Mouse (Mus musculus): Measurements from ENCODE around the gene Ttk.

The Ttk gene

DNA sequence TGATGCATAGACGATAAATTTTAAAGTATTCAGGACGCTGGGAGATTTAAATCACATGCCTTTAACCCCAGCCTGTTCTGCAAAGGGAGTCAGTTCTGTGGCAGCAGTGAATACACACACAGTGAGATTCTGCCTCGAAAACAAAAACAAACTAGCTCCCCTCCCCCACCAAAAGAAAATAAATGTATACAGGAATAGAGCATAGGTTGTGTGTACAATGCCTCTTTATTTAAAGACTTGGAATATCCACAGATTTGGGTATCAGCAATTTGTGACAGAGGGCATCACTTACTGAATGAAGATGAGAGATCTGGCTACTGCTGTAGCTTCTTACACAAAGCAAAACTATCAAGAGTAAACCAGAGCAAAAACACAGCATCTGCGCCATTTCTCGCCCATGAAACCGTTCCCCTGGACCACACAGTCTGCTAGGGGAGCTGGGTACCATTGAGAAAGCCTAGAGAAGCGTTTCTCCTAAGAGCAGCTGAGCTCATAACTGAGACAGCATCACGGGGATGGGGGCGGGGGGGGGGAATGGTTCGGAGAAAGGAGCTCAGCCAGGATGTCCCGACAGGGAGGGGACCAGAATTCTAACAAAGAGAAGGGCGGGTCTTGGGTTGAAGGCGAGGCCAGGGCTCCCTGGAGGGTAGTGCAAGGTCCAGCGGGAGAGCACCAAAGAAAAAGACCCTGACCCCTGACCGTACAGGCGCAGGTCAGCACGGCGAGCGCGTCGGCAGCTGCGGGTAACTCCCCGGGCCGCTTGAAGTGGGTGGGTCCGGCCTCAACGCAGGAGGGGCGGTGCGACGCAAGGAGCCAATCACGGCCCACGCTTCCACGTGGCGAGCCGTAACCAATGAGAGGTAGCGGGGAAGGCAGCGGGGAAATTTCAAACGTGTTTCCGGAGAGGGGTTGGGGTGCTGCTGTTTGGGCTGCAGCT, at the start of gene Ttk:
Gene Ttk (plus strand): TSS at position 879 of the 937 bp plus-strand sequence.
- peak; percentile 90 for DNase-seq

DNA sequence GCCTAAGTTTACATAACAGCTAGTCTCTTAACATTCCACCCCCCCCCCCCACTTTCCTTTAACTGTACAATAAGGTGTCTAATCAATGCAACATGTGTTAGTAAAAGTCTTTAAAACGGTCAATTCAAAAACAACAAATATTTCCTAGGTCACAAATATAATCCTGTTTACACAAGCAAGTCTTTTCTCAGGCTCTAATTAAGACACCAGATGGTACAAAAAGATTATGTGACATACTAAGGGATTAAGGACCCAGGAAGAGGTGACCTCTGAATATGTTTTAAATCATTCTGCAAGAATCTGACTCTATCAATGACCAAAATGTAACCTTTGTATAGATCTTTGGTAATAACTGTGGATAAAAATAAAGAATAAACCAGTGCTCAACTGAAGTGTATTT, 49.0 kb upstream of the Ttk start:
- no peak for DNase-seq

DNA sequence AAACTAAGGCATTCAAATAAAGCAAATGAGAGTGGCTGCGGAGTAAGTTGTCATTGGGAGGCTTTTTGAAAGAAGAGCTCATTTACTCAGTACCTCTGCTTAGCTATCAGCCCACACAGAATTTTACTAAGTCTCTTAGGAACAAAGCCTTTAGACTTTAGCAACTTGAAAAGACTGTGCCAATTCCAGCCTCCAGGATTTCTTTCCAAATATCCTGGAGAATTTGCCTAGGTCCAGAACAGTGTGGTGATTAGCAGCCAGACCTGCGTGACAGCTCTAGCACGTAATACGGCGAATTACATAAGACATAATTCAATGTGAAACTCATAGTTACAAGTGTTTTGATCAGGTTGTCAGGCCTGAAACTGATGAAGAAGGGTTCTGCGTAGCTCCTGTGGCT, 45.2 kb upstream of the Ttk start:
- no peak for DNase-seq

DNA sequence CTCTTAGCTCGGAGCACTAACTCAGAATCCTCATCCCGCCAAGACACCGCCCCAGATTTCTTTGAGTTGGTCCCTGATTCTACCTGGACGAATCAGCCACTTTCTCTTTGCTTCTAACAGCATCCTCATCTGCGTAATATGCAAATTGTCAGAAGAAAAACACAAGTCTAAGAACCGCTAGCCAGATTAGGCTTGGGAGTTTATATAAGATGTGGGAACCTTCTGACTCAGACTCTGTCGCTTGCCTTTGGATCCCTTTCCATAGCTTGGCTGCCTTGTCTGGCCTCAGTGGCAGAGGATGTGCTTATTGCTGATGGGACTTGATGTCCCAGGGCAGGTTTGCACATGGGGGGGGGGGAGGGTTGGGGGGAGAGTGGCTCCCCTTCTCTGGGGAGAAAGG, 37.6 kb upstream of the Ttk start:
- no peak for DNase-seq

DNA sequence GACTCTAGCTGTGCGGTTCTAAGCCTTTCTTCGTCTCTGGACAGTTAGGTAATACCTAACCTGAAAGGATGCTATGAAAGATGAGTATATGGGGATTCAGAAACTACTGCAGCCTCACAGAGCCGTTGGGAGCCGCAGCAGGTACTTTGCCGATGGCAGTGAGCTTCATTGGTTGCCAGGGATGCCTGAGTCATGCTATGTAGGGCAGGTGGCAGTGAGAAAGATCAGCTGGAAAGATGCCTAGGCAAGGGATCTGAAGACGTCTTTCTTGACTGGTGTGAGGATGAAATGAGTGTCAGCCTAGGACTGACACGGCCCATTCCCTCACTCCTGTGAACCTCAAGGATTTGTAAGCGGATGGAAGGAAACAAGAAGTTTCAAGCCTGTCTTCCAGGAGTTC, 36.6 kb upstream of the Ttk start:
- DNase-seq = no peak

DNA sequence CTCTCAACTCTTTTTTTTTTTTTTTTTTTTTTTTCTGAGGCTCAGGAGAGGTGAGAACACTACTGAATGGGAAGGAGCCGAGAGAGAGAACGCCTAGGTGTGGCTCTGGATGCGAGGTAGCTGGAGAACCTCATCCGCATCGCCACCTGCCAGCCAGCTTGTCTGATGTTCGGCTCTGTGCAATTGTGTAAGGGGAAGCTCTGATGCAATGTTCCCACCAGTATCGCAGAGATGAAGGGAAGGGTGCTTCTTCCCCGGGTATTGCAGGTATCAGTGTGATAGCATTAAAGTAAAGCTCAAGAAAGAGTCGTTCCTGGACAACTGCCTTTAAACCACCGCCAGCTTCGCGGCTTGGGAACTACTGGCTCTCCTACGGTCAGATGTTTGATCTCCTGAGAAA, 30.1 kb upstream of the Ttk start:
- DNase-seq = no peak

DNA sequence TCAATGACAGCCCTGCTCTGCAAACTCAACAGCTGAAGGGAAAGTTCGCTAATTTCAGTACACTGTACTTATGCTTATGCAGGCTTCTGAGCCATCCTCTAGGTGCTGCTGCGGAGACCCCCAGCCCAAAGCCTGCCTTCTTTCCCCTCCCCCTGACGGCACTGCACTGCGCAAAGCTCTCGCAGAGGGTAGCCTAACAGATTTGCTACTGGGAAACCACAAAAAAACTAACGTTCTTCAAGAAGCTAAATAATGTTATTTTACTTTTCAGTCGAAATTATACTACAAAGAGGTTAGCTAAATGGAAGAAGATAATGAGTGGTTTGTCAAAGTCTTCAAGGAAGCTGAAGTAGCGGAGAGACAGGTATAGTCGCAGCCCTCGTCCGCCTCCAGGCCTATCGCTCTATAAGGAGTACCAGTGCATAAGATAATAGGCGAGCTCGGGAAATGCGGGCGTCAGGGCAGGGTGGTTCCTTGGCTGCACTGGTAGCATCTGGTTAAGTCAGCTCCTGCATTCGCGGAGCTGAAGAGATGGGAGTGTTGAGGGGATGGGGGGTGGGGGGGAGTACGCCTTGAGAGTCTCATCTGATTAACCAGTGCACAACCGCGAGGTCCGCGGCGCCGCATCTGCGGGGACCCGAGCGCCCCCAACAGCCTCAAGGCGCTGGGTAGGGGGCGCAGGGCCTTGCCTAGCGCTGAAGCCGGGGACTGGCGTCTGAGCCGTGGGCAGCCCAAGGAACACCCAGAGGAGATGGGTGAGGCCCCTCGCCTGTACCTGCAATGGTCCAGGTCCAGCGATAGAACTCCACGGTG, 29.1 kb upstream of the Ttk start:
- no peak for DNase-seq

DNA sequence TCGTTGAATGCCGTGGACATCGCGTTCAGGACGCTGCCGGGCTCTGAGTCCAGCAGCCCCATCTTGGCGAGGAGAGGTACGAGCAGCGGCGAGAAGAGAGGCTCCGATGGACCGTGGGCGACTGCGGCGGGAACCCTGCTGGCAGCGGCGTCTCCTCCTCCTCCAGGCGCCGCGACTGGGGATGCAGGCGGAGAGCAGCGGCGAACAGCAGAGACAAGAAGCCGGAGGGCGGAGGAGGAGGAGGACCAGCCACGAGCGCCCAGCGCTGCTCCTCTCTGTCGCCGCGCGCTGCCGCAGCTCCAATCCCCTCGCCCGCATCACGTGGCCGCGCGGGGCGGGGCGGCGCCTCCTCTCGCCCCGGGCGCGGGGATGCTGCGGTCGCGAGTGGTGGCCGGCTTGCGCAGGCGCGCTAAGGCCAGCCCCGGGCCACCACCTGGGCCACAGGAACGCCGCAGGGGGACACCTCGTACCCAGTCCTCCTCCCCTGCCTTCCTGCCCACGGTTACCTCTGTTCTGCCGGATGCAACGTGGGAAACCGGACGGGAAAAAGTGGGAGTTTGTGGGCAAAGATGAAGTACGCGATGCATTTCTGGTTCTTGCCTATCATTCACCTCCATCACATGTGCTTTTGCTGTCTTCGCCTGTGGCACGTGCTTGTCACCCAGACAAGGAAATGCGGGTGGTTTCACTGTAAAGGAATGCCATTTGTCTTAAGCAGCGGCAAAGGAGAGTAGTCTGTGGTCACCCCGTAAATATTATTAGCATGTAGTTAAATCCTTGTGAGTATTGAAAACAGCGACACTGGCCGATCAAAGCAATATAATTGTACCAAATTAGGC, 28.3 kb upstream of the Ttk start, which contains the start of gene Elovl4:
Gene Elovl4 (minus strand): TSS at position 301 of the 839 bp plus-strand sequence.
- peak; percentile 4 for DNase-seq

DNA sequence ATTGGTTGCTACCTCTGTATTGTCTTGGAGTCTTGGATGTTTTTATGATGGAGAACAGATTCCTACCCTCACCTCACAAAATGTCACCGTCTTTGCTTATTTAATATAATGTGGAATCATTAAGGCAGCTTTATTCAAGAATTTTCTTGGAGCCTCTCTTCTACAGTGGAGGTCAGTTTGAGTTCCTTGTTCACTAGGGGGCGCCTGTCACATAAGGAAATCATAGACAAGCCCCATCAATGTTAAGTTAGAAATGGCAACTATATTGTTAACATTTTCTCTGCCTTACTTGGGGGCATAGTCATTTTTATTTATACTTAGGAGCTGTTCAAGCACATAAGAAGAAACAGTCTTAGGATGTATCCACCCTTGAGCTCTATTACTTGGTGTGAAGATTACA, 26.9 kb upstream of the Ttk start:
- DNase-seq = peak; percentile 62

DNA sequence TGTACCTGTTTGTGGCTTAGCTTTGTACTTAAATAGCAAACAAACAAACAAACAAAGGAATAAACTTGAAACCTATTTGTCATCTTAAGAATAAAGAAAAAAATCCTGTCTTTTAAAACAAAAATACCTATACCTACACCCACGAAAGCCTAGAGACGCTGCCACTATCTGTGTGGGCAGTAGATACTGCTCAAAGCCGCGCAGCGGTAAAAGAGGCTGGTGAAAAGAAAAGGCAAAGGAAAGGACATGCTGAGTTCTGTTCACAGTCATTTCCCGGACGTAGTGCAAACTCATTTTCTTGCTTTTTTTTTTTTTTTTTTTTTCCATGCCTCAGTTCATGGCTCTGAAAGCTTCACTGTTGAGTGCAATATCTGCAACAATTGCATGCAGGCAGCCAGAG, 15.3 kb upstream of the Ttk start:
- no peak for DNase-seq

DNA sequence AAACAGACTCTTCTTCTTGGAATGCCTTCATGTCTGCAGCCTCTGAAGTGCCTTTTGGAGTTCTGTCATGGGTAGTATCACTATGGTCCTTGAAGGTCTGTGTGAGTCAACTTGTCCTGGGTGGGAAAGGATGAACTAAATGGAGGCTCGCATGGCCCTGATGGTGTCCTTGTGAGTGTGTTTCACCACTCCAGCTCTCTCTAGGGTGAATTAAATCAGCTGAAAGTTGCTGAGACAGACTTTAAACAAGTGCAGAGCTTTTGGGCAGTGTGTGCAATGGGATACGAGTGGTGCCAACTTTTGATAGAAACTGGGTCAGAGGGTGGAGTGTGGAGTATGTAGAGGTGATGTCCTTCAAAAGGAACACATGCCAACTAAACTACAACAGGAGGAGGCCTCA, 13.5 kb upstream of the Ttk start:
- no peak for DNase-seq

DNA sequence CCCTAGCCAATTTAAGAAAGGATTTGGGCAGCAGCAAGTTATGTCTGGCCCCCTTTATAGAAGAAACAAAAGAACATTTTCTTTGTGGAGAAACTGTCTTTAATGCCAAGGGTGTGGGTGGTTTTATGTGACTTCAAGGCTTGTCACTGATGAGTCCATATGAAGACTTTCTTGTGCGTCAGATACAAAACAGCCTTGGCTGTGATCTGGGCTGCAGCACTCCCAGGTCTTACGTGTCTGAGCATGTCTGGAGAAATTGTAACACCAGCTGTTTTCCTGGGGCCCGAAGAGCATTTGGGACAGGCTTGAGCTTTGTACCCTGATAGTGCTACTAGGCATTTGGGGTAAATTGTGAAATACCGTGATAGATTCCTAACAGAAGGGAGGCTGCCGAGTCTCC, 11.6 kb upstream of the Ttk start:
- no peak for DNase-seq

DNA sequence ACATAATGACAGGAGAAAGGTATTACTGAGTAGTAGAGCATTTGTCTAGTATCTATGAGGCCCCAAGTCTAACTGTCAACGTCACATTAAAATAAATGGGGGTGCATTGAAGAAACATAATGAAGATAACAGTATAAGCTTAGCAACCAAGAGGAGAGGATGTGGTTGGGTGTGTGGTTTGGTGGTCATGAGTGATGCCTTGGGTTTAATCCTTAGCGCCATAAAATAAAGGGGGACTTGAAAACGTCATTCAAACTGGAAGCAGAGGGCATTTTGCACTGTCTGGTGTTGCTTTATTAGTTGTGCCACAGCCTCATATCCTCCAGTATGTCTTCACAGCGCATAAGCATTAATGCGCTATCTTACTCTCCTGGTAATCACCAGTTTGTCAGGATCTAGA, 4.6 kb upstream of the Ttk start:
- DNase-seq = no peak

DNA sequence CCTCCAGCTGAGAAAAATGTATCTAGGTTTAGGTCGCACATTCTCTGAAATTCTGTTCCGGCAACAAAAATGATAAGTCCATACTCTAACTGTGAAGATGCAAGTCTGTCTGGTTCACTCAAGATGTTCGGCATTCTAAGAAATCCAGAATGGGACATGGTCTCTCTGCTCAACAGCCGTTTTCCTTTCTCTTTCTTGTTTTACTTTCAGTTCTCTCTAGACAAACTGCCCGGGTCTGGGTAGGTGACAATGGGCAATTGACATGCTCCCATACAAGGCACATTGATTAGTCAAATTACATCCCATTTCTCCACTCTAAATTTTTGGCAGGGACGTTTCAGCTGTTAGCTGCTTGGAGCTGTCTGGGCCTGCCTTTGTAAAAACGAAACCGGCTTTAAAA, 3.3 kb upstream of the Ttk start:
- DNase-seq = no peak

DNA sequence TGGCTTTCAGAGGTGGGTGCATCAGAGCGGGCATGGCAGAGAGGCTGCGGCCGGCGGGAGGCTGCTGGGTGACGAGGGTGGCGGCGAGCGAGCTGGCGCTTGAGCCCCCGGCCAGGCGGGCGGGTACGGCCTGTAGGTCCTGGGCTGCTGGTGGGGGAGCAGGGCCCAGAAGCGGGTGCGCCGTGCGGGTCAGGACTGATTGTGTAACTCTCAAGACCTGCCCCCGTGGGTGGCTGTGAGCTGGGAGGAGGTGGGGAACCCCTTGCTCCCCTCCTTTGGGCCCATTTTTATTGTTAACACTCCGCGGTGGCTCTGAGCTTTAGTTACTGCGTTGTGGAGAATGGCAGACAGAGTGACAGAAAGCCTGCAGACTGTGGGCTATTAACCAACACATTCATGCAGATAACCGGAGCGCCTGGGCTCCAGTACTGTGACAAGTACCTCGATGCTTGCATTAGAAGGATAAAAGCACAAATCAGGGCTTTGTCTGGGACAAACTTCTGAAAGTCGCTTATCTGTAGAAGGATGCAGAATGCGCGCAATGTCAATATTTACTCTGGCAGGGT, 342 bp downstream of the Ttk start:
- DNase-seq = no peak

DNA sequence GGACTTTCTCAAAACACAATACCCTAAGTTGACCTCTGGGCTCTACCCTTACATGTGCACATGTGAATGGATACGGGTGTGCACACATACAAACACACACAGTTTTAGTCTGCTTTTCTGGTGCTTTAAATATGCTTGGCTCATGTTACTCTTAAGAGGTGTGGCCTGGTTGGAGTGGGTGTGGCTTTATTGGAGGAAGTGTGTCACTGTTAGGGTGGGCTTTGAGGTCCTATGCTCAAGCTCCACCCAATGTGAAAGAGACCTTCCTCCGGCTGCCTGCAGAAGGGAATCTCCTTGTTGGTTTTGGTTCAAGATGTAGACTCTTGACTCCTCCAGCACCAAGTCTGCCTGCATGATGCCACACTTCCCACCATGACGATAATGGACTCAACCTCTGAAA, 18.0 kb downstream of the Ttk start:
- DNase-seq = no peak

DNA sequence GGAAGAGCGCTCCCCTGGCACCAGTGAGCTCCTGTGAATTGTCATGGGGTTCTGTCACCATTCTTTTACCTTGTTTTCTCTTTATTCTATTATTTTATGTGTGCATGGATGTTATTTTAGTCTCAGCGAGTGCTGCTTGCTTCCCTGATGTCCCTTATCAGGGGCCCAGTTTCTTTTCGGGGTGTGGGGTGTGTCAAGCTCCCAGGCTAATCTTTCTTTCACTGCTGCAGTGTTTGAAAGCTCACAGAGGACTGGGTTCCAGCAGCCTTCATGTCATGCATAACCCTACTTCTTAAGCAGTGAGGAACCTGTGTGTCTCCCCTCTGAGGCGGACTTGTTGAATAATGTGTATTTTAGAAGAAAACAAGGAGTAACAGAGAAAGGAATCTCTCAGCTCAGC, 30.7 kb downstream of the Ttk start:
- DNase-seq = no peak

DNA sequence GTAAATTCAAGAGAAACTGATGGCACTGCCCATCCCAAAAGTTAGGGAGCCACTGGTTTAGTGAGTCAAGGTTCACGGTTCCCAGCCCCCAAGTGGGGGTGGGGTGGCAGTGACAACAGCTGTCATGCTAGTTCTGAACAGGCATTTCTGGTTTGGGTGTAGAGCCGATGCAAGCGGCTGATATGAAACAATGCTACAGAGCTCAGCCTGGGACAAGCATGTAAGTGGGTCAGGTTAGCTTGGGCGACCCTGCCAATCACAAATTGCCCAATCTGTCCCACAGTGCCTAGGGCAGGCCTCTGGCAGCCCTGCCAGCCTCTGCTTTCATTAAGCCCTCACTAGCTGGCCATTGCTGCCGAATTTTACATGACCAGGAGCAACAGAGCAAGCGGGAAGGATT, 47.7 kb downstream of the Ttk start:
- DNase-seq = no peak

DNA sequence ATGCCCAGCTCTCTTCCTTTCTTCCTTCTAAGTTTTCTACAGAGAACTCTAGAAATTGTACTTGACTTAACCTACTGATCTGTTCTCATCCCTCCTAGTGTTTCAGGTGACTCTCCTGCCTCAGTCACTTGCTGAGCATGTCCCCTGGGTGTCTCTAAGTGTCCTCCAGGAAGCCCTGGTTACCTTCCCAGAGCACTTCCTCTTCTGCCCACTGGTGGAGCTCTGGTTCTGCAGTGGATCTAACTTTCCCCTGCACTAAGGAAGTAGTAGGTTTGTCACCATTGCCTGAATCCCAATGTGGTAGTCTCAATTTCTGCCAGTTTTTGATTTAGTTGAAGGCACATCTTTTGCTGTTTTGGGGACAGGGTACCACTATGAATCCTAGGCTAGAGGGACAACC, 51.7 kb downstream of the Ttk start:
- DNase-seq = no peak

DNA sequence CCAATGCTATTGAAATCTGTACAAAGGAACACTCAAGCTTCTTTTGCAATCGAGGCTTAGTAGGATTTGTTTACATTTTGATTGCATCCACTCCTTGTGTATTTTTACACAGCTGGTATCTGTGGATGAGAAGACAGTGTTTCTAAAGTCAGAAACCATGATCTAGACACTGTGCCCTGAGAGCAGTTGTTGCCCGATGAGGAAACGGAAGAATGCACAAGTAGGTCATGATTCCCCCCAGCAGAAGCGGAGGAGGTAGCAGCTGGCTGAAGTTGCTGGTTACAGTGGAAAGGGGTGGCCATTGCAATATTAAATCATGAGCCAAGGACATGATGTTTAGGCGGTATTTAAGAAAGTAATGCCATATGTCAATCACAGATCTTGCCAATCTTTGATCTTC, 53.7 kb downstream of the Ttk start:
- no peak for DNase-seq

DNA sequence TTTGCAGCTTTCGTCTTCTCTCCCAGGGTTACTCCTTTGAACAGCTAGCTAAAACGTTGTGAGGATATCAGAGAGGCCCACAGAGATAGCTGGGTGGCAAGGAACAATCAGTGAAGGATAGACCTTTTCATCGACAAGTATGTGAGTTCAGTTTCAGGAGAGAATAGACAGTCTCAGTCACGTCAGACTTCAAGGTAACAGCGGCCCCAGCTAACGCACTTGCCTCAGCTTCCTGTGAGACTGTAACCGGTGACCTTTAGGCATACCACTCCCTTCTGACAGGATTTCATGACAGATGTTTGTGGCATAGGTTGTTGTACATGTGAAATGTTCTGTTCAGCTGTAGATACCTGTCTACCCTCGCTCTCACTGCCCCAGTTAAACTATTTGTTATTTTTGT, 58.6 kb downstream of the Ttk start:
- DNase-seq = no peak

DNA sequence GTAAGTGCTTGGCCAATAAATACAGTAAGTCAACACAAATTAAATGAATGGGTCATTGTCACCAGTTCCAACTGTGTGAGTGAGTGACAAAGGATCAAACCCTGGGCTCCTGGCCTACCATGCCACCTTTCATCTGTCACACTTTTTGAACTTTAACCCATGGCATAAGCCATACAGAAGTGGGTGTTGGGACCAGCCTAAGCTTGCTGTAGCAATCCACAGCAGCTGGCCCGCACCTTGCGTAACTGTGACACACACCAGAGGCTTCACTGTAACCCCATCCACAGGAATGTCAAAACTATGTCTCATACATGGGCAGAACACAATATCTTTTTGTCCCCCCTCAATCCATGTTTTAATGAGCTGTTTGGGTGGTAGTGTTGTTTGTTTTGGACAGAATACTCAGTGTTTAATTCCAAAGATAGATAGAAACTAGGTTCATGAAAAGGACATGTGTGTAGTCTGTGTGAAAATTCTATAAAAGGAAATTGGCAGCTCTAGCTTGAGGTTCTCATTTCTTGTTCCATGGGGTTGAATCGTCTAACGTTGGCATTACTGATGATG, 59.4 kb downstream of the Ttk start:
- no peak for DNase-seq

DNA sequence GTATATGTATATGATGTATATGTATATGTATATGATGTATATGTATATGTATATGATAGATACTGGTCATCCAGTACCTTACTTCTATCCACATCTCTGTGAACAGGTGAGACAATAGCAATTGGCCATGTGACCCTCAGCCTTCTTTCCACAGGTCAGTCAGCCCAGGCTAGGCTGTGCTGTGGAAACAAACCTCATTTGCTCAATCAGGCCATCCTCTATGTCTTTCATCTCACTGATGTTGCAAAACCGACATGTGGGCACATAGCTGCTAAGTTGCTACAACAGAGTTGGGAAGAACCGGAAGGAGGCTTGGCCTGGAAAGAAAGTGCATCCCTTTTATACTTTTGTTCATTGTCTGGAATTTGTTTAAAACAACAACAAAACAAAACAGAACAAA, 67.6 kb downstream of the Ttk start:
- no peak for DNase-seq
